Mouse (Mus musculus) neural tube, embryonic 12.5 days (tissue): ENCODE measurements around the gene Amer2. TPM values are rescaled to one million over a fixed set of nuclear protein-coding genes. Genes with fewer than 3 reads are reported as not detected.
"Not testable (repeated sequence)": the region's sequence is repeated elsewhere in the genome, so short reads cannot be mapped to it uniquely, and the experiment has no call there.

ENCODE experiments used
- ATAC-seq: fragments of 200-750 bp; cut with Nextera tagmentation; 2 replicates; pipeline ENCODE4 v1.8.0; 2017; ENCODE audit warnings: low read depth, mild to moderate bottlenecking, moderate TSS enrichment, moderate library complexity; ENCODE audit not compliant: low FRiP score
- H3K27ac ChIP-seq: fragments of 300-500 bp; sonication (generic); 2 replicates; pipeline ENCODE4 v1.5.1; 2016
- H3K27me3 ChIP-seq: fragments of 300-500 bp; sonication (generic); replicated peaks from 2 replicates; pipeline ENCODE4 v1.6.1; 2016; ENCODE audit warnings: mild to moderate bottlenecking
- H3K36me3 ChIP-seq: fragments of 300-500 bp; sonication (generic); 2 replicates; pipeline ENCODE4 v1.6.1; 2016; ENCODE audit warnings: mild to moderate bottlenecking
- H3K4me1 ChIP-seq: fragments of 300-500 bp; sonication (generic); 2 replicates; pipeline ENCODE4 v1.6.1; 2016
- H3K4me2 ChIP-seq: fragments of 300-500 bp; sonication (generic); replicated peaks from 2 replicates; pipeline ENCODE4 v1.6.1; 2016; ENCODE audit warnings: mild to moderate bottlenecking
- H3K4me3 ChIP-seq: fragments of 300-500 bp; sonication (generic); 2 replicates; pipeline ENCODE4 v1.5.1; 2016
- H3K9ac ChIP-seq: fragments of 300-500 bp; sonication (generic); 2 replicates; pipeline ENCODE4 v1.6.1; 2016; ENCODE audit warnings: mild to moderate bottlenecking
- H3K9me3 ChIP-seq: fragments of 300-500 bp; sonication (generic); 2 replicates; pipeline ENCODE4 v1.6.1; 2016; ENCODE audit warnings: mild to moderate bottlenecking
- WGBS: fragments of 180-500 bp; shearing (Covaris S2); methylation state at CpG from one replicate; pipeline ENCODE4 v1.1.7; 2016; 5-methylcytosine and 5-hydroxymethylcytosine counted together
- polyA plus RNA-seq: library from polyadenylated mRNA; unstranded; fragments of >200 nt; fragmentation: Nextera tagmentation; extraction: Ambion mirVana; gene quantifications from 2 replicates; pipeline ENCODE4 v1.2.1, GENCODE M21; 2016

The Amer2 gene
- polyA plus RNA-seq, result 31.1 and 34.7 TPM in 2 replicates

DNA sequence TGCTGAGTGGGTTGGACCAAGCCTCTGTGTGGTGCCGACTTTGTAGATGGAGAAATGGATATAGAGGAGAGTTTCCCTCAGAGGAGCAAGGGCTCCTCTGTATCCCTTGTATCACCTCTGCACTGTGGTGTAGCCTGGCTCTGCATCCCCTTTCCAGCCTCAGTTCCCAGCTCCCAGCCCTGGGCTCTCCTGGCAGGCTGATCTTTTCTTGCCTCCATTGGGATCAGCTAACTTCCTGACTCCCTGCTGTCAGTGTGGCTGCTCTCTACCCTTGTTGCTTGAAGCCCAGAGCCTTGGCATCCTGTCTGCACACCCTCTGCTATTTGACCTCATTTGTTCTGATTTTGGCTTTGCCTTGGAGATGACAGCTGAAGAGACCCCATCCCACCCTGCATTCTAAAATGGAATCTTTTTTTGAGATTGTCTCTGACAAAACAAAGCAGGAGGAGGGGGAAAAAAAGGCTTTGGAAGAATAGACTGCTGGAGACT, at the start of gene Amer2:
Gene Amer2, plus strand, starts transcription at position 439 of the 489 bp plus-strand sequence.
- no peak for ATAC-seq
- no peak within 1 kb of the TSS for H3K4me3 ChIP-seq
- H3K9me3 ChIP-seq, result no peaks in the 10 kb centered on the region
- no peak within 1 kb of the TSS for H3K9ac ChIP-seq
- H3K27ac ChIP-seq, result no peak within 1 kb of the TSS
- H3K4me1 ChIP-seq, result peaks cover 8% of the 10 kb centered on the region; the same call in 1 of the 2 replicates
- WGBS, result 64% methylated on average over 1 of the region's 1 CpGs
- no peak within 1 kb of the TSS for H3K4me2 ChIP-seq
- H3K27me3 ChIP-seq, result no peaks in the 10 kb centered on the region
- no peaks in the 10 kb centered on the region for H3K36me3 ChIP-seq

- H3K9ac ChIP-seq, ATAC-seq, H3K36me3 ChIP-seq, H3K9me3 ChIP-seq, H3K4me3 ChIP-seq, H3K4me2 ChIP-seq, H3K27ac ChIP-seq, H3K4me1 ChIP-seq, H3K27me3 ChIP-seq: not testable (repeated sequence)
- WGBS, result 86% methylated on average over 5 of the region's 5 CpGs
These were observed 33.1 kb upstream of the Amer2 start for GRCm38 (mm10) chr14:60340001-60340400.

GRCm38 (mm10) chr14:60340570-60340969, 32.5 kb upstream of the Amer2 start:
- 88% methylated on average over 4 of the region's 4 CpGs for WGBS
- Histone ChIP-seq H3K4me3 (no peak overlapping the region), H3K9ac (no peak overlapping the region), H3K27me3 (no peaks in the 10 kb centered on the region), H3K4me1 (no peaks in the 10 kb centered on the region), H3K36me3 (no peaks in the 10 kb centered on the region), H3K4me2 (no peak overlapping the region), H3K9me3 (no peaks in the 10 kb centered on the region), H3K27ac (no peak overlapping the region)
- ATAC-seq, result no peak

DNA sequence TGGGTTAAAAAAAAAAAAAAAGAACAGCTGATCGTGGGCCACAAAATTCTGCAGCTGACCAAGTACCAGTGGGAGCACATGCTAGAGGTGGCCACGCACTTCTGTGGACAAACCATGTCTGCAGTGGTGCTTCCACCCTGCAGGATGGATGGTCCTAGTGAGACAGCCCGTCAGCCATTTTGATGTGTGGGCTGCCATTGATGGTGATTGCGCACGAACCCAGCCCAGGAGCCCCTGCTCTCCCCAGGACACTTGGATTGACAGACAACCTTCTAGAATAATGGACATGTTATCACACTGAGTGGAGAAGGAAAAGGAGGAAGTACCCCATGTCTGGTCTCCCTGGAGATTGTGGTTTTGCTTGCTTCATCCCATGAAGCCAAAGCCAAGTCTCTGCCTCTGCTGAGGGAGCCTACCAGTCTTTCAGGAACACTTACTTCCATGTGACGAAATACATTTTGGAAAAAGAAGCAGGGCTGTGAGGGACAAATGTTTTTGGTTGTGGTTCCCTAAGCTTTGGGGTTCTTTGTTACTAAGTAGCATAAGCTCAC, 27.7 kb upstream of the Amer2 start:
- H3K4me1 ChIP-seq, result no peaks in the 10 kb centered on the region
- no peak for ATAC-seq
- no peak overlapping the region for H3K27ac ChIP-seq
- H3K27me3 ChIP-seq, result no peaks in the 10 kb centered on the region
- no peaks in the 10 kb centered on the region for H3K9me3 ChIP-seq
- no peaks in the 10 kb centered on the region for H3K36me3 ChIP-seq
- no peak overlapping the region for H3K9ac ChIP-seq
- H3K4me2 ChIP-seq, result no peak overlapping the region
- WGBS, result 95% methylated on average over 6 of the region's 6 CpGs
- H3K4me3 ChIP-seq, result no peak overlapping the region

DNA sequence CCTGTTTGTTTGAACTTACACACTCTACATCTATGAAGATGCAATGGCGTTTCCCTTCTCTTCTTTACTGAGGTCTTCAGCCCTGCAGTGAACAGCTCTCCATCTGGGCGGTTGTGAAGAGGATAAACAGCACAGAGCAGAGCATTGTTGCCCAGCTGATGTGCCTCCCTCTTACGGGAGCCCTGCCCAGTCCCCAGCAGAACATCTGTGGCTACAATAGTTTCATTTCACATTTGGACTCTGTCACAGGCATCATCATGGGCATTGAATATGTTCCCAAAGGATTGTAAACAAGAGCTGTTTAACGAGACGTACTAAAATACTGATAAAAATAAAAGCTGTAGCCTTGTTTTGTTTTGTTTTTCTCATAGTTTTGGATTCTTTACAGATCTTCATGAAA, 14.7 kb upstream of the Amer2 start:
- peaks cover 6% of the 10 kb centered on the region; the same call in 1 of the 2 replicates for H3K4me1 ChIP-seq
- no peak for ATAC-seq
- H3K9ac ChIP-seq, result no peak overlapping the region
- H3K27ac ChIP-seq, result no peak overlapping the region
- H3K36me3 ChIP-seq, result no peaks in the 10 kb centered on the region
- no peaks in the 10 kb centered on the region for H3K9me3 ChIP-seq
- WGBS, result 91% methylated on average over 5 of the region's 5 CpGs
- H3K4me2 ChIP-seq, result no peak overlapping the region
- H3K27me3 ChIP-seq, result no peaks in the 10 kb centered on the region
- H3K4me3 ChIP-seq, result no peak overlapping the region

GRCm38 (mm10) chr14:60361380-60362212, 11.5 kb upstream of the Amer2 start:
- Histone ChIP-seq H3K4me2 (no peak overlapping the region), H3K27me3 (no peaks in the 10 kb centered on the region), H3K9ac (no peak overlapping the region), H3K4me3 (no peak overlapping the region), H3K36me3 (no peaks in the 10 kb centered on the region), H3K9me3 (no peaks in the 10 kb centered on the region), H3K4me1 (peaks cover 6% of the 10 kb centered on the region; the same call in 1 of the 2 replicates), H3K27ac (no peak overlapping the region)
- ATAC-seq, result no peak
- 45% methylated on average over 9 of the region's 9 CpGs for WGBS

GRCm38 (mm10) chr14:60366729-60367128, 6.3 kb upstream of the Amer2 start:
- H3K36me3 ChIP-seq, result no peaks in the 10 kb centered on the region
- no peaks in the 10 kb centered on the region for H3K27me3 ChIP-seq
- H3K4me3 ChIP-seq, result no peak overlapping the region
- H3K9ac ChIP-seq, result no peak overlapping the region
- no peaks in the 10 kb centered on the region for H3K9me3 ChIP-seq
- ATAC-seq, result no peak
- no peak overlapping the region for H3K27ac ChIP-seq
- 78% methylated on average over 1 of the region's 1 CpGs for WGBS
- H3K4me1 ChIP-seq, result peaks cover 8% of the 10 kb centered on the region; the same call in 1 of the 2 replicates
- H3K4me2 ChIP-seq, result no peak overlapping the region

DNA sequence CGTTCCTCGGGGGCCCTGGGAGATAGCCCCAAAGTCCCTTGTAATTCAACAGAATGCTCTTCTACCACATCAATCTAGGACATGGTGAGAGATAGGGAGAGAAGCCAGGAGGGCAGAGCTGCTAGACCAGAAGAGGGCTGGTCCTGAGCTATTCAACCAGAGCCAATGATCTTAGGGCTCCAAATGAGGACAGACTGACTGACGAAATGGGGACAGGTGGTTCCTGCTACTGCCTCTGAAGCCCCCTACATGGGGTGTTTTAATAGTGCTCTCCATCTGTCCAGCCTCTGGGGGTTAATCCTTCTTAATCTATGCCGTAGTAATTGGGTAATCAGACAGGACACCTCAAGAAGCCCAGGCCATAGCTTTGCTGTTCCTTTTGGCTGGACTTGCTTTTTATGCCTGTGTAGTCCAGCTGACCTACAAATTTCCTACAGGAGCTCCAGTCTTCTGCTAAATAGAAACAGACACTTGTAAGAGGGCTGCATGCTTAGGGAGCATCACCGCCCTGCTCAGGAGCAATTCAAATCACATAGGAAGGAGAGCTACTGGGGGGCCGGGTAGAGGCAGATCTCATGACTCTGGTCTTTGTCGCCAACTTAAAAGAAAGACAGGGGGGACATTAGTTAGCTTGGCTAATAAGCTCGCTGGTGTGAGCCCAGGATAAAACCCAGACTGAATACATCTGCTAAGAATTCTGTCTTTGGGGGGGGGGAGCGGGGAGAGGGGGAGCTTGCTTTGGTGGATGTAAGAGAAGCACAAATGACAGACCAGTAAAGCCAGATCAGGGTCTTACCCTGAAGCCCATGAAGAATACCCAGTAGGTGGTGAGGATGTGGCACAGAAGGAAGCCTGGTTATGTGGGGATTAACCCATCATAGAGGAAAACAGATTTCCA, 4.0 kb upstream of the Amer2 start:
- Histone ChIP-seq H3K4me2 (no peak overlapping the region), H3K4me3 (no peak overlapping the region), H3K36me3 (no peaks in the 10 kb centered on the region), H3K4me1 (0 out of 2 replicates have a peak, but pooled peaks cover 4% of the 10 kb centered on the region), H3K9me3 (no peaks in the 10 kb centered on the region), H3K27ac (no peak overlapping the region), H3K27me3 (no peaks in the 10 kb centered on the region), H3K9ac (no peak overlapping the region)
- WGBS, result 69% methylated on average over 9 of the region's 9 CpGs
- no peak for ATAC-seq

GRCm38 (mm10) chr14:60369667-60370315, 3.3 kb upstream of the Amer2 start:
- H3K27ac ChIP-seq, result no peak overlapping the region
- 70% methylated on average over 5 of the region's 5 CpGs for WGBS
- 0 out of 2 replicates have a peak, but pooled peaks cover 4% of the 10 kb centered on the region for H3K4me1 ChIP-seq
- no peak overlapping the region for H3K4me2 ChIP-seq
- no peaks in the 10 kb centered on the region for H3K36me3 ChIP-seq
- H3K27me3 ChIP-seq, result no peaks in the 10 kb centered on the region
- no peak for ATAC-seq
- no peak overlapping the region for H3K4me3 ChIP-seq
- H3K9ac ChIP-seq, result no peak overlapping the region
- no peaks in the 10 kb centered on the region for H3K9me3 ChIP-seq

- peaks cover 20% of the 10 kb centered on the region for H3K4me1 ChIP-seq
- no peaks in the 10 kb centered on the region for H3K36me3 ChIP-seq
- H3K27ac ChIP-seq, result no peak overlapping the region
- no peak for ATAC-seq
- H3K27me3 ChIP-seq, result 0 out of 2 replicates have a peak, but pooled peaks cover 3% of the 10 kb centered on the region
- no peak overlapping the region for H3K4me3 ChIP-seq
- no peak overlapping the region for H3K9ac ChIP-seq
- H3K9me3 ChIP-seq, result no peaks in the 10 kb centered on the region
- peak overlapping the region; percentile 84 for H3K4me2 ChIP-seq
- WGBS, result 67% methylated on average over 2 of the region's 2 CpGs
These were observed 4.0 kb downstream of the Amer2 start for GRCm38 (mm10) chr14:60377107-60377506.

GRCm38 (mm10) chr14:60377546-60377945, 4.5 kb downstream of the Amer2 start:
- H3K4me2 ChIP-seq, result peak overlapping the region; percentile 84
- peak overlapping the region; percentile 64; the same call in 1 of the 2 replicates for H3K27ac ChIP-seq
- no peaks in the 10 kb centered on the region for H3K36me3 ChIP-seq
- H3K9me3 ChIP-seq, result no peaks in the 10 kb centered on the region
- 28% methylated on average over 10 of the region's 10 CpGs for WGBS
- peaks cover 23% of the 10 kb centered on the region for H3K4me1 ChIP-seq
- peak overlapping the region; percentile 83; the same call in 1 of the 2 replicates for H3K4me3 ChIP-seq
- peak; percentile 66 for ATAC-seq
- peak overlapping the region; percentile 90 for H3K9ac ChIP-seq
- H3K27me3 ChIP-seq, result 0 out of 2 replicates have a peak, but pooled peaks cover 3% of the 10 kb centered on the region
